ENCODE assay signal across 27 mouse cellular contexts in the genomic region with DNA sequence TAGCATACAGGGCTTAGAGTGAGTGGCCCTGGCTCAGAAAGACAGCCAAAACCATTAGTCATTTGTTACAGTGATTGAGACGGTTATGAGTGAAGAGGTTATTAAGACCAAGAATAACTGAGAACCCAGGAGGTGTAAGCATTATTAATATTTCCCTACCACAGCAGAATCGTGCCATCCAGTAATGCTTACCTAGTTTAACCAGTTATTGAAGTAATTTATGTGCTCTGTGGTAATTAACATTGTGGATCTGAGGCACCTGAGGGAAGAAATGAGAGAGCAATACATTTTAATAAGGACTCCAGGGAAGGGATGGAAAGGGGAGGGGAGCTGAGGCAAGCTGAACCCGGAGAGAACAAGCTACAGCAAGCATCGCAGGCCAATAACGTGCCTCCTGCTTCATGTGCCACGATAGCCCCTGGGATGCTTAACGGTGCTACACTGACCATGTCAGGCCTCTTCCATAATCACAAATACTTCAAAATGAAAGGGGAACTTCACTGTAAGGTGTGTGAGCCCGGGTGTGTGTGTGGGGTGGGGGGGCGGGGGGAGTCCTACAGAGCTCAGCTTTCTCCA. TPM values are rescaled to one million over a fixed set of nuclear protein-coding genes. Genes with fewer than 3 reads are reported as not detected.
A peak's percentile ranks its signal among the peaks of the same experiment; 100 is the strongest.
DNase-seq lines count a peak whose midpoint lies in the region; ATAC-seq lines count a peak whose summit lies in the region.
"Had no signal": no experiment of that assay in that cellular context is flagged by ENCODE, and none has a peak within 500 bp of the region (broad histone marks: within the 10 kb centered on the region; RNA-seq: fewer than 3 reads in every experiment).

No protein-coding gene starts in this region.

- H3K4me3 ChIP-seq in hindbrain, embryonic 13.5 days = no peak overlapping the region
- no peak overlapping the region for H3K4me3 ChIP-seq in hindbrain, embryonic 12.5 days
- no peak overlapping the region for H3K4me3 ChIP-seq in neural tube, embryonic 12.5 days
- no peak overlapping the region for H3K4me3 ChIP-seq in neural tube, embryonic 13.5 days
- H3K4me3 ChIP-seq: embryonic facial prominence, embryonic 12.5 days; forebrain, embryonic 10.5 days; forebrain, embryonic 15.5 days; heart, embryonic 10.5 days; layer of hippocampus, adult 2 months; limb, embryonic 13.5 days; lung, embryonic 15.5 days had no signal

- H3K9ac ChIP-seq in hindbrain, embryonic 13.5 days = no peak overlapping the region; the same call in 1 of the 2 replicates
- H3K9ac ChIP-seq in hindbrain, embryonic 12.5 days = no peak overlapping the region
- no peak overlapping the region for H3K9ac ChIP-seq in neural tube, embryonic 12.5 days
- no peak overlapping the region for H3K9ac ChIP-seq in neural tube, embryonic 13.5 days
- H3K9ac ChIP-seq: embryonic facial prominence, embryonic 12.5 days; forebrain, embryonic 15.5 days; limb, embryonic 13.5 days; lung, embryonic 15.5 days had no signal

- no peak overlapping the region for H3K27ac ChIP-seq in hindbrain, embryonic 13.5 days
- no peak overlapping the region for H3K27ac ChIP-seq in hindbrain, embryonic 12.5 days
- no peak overlapping the region for H3K27ac ChIP-seq in neural tube, embryonic 12.5 days
- no peak overlapping the region for H3K27ac ChIP-seq in neural tube, embryonic 13.5 days (replicated peaks)
- H3K27ac ChIP-seq: embryonic facial prominence, embryonic 12.5 days; forebrain, embryonic 10.5 days; forebrain, embryonic 15.5 days; heart, embryonic 10.5 days; layer of hippocampus, adult 2 months; limb, embryonic 13.5 days; lung, embryonic 15.5 days had no signal

- no peaks in the 10 kb centered on the region for H3K27me3 ChIP-seq in hindbrain, embryonic 13.5 days
- H3K27me3 ChIP-seq in hindbrain, embryonic 12.5 days = no peaks in the 10 kb centered on the region
- no peaks in the 10 kb centered on the region for H3K27me3 ChIP-seq in neural tube, embryonic 12.5 days (replicated peaks)
- H3K27me3 ChIP-seq in neural tube, embryonic 13.5 days = no peaks in the 10 kb centered on the region
- H3K27me3 ChIP-seq: embryonic facial prominence, embryonic 12.5 days; forebrain, embryonic 15.5 days; limb, embryonic 13.5 days; lung, embryonic 15.5 days had no signal

- no peak overlapping the region for H3K4me2 ChIP-seq in hindbrain, embryonic 13.5 days
- H3K4me2 ChIP-seq in hindbrain, embryonic 12.5 days (replicated peaks) = no peak overlapping the region
- H3K4me2 ChIP-seq in neural tube, embryonic 12.5 days (replicated peaks) = no peak overlapping the region
- H3K4me2 ChIP-seq in neural tube, embryonic 13.5 days = no peak overlapping the region
- H3K4me2 ChIP-seq: embryonic facial prominence, embryonic 12.5 days; forebrain, embryonic 15.5 days; limb, embryonic 13.5 days; liver, embryonic 11.5 days; lung, embryonic 15.5 days; midbrain, embryonic 11.5 days had no signal

- no peaks in the 10 kb centered on the region for H3K9me3 ChIP-seq in hindbrain, embryonic 13.5 days
- no peaks in the 10 kb centered on the region for H3K9me3 ChIP-seq in hindbrain, embryonic 12.5 days (replicated peaks)
- H3K9me3 ChIP-seq in neural tube, embryonic 12.5 days = no peaks in the 10 kb centered on the region
- H3K9me3 ChIP-seq in neural tube, embryonic 13.5 days = no peaks in the 10 kb centered on the region
- H3K9me3 ChIP-seq: embryonic facial prominence, embryonic 12.5 days; forebrain, embryonic 10.5 days; forebrain, embryonic 15.5 days; heart, embryonic 10.5 days; limb, embryonic 13.5 days; lung, embryonic 15.5 days had no signal

- H3K36me3 ChIP-seq in hindbrain, embryonic 13.5 days = no peaks in the 10 kb centered on the region
- no peaks in the 10 kb centered on the region for H3K36me3 ChIP-seq in hindbrain, embryonic 12.5 days
- H3K36me3 ChIP-seq in neural tube, embryonic 12.5 days = no peaks in the 10 kb centered on the region
- H3K36me3 ChIP-seq in neural tube, embryonic 13.5 days = no peaks in the 10 kb centered on the region
- H3K36me3 ChIP-seq: embryonic facial prominence, embryonic 12.5 days; forebrain, embryonic 10.5 days; forebrain, embryonic 15.5 days; heart, embryonic 10.5 days; limb, embryonic 13.5 days; lung, embryonic 15.5 days had no signal

- no peak for DNase-seq in neural tube, embryonic 10.5 days (ENCODE audit: extremely low spot score, low spot score)
- no peak for DNase-seq in adrenal gland, adult 2 months
- no peak for DNase-seq in embryo, embryonic 10.5 days (ENCODE audit: low spot score)
- DNase-seq: adrenal gland, postnatal 10 days; cerebellum, adult 8-10 months; cerebellum, postnatal 25 days; gastrocnemius, postnatal 25 days; heart, adult 11 months; heart, postnatal 4 days; kidney, adult 2 months; kidney, postnatal 36 days; retina, postnatal 1 day; right cerebral cortex, postnatal 25 days; thymus, postnatal 14 days had no signal

- 59% methylated on average over 9 of the region's 9 CpGs for WGBS in hindbrain, embryonic 13.5 days
- WGBS in hindbrain, embryonic 12.5 days = 72% methylated on average over 9 of the region's 9 CpGs
- 69% methylated on average over 9 of the region's 9 CpGs for WGBS in neural tube, embryonic 12.5 days
- 56% methylated on average over 9 of the region's 9 CpGs for WGBS in neural tube, embryonic 13.5 days

- H3K4me1 ChIP-seq in hindbrain, embryonic 13.5 days (replicated peaks) = no peaks in the 10 kb centered on the region; the same call in 1 of the 2 replicates
- no peaks in the 10 kb centered on the region; the same call in 1 of the 2 replicates for H3K4me1 ChIP-seq in hindbrain, embryonic 12.5 days
- no peaks in the 10 kb centered on the region for H3K4me1 ChIP-seq in neural tube, embryonic 12.5 days
- peaks cover 4% of the 10 kb centered on the region; the same call in 1 of the 2 replicates for H3K4me1 ChIP-seq in neural tube, embryonic 13.5 days (replicated peaks)
- H3K4me1 ChIP-seq: embryonic facial prominence, embryonic 12.5 days; forebrain, embryonic 15.5 days; limb, embryonic 13.5 days; lung, embryonic 15.5 days had no signal

- ATAC-seq in hindbrain, embryonic 13.5 days (ENCODE audit: low FRiP score) = peak; percentile 59
- no peak for ATAC-seq in hindbrain, embryonic 12.5 days (ENCODE audit: low FRiP score)
- ATAC-seq in neural tube, embryonic 12.5 days (ENCODE audit: low FRiP score, low read depth) = 0 out of 2 replicates have a peak, but pooled peaks have one; percentile 21
- peak; percentile 68 for ATAC-seq in neural tube, embryonic 13.5 days (ENCODE audit: low read depth)
- ATAC-seq: forebrain, embryonic 15.5 days had no signal

RNA-seq across cellular contexts. Expression of a gene that starts 7.7 kb away (rescaled TPM):
- polyA plus RNA-seq in hindbrain, embryonic 13.5 days (2015; fragmentation: Nextera tagmentation; extraction: Ambion mirVana) = 45.7 and 49.5 TPM in 2 replicates
- polyA plus RNA-seq in hindbrain, embryonic 12.5 days (2016; fragmentation: Nextera tagmentation; extraction: Ambion mirVana) = 54.9 and 59.2 TPM in 2 replicates
- polyA plus RNA-seq in neural tube, embryonic 12.5 days (2016; fragmentation: Nextera tagmentation; extraction: Ambion mirVana) = 55.6 and 56.8 TPM in 2 replicates
- 42.0 and 50.6 TPM in 2 replicates for polyA plus RNA-seq in neural tube, embryonic 13.5 days (2015; fragmentation: Nextera tagmentation; extraction: Ambion mirVana)
- 10 to 100 TPM; 15.2 to 19.8 TPM for total RNA-seq in adrenal gland, adult 2 months (2021)
- 1.9 and 5.1 TPM in 2 replicates for polyA plus RNA-seq in adrenal gland, adult 2 months (2012; rRNA removed)
